Mouse (Mus musculus): Measurements from ENCODE around the gene Cox10.

Gene Cox10

GRCm38 (mm10) chr11:64045041-64045440 is 34.2 kb downstream of the Cox10 start:
- DNase-seq: no peak

DNA sequence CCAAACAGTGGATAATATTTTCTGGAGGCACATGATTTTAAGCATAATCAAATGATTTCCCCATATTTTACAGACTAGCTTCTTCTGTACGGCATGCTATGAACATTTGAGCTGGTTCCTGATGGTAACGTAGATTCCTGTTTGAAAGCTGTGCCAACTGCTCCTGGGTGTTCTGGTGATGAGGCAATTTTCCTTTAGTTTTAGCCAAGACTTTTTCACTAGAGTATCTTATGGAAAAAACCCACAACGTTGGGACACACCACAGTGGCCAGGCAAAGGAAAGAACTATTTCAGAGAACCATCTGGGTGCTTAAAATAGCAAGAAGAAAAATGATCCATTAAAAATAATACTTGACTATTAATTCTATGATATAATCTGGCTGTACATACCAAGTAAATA is 35.2 kb downstream of the Cox10 start:
- peak; percentile 8 for DNase-seq

DNA sequence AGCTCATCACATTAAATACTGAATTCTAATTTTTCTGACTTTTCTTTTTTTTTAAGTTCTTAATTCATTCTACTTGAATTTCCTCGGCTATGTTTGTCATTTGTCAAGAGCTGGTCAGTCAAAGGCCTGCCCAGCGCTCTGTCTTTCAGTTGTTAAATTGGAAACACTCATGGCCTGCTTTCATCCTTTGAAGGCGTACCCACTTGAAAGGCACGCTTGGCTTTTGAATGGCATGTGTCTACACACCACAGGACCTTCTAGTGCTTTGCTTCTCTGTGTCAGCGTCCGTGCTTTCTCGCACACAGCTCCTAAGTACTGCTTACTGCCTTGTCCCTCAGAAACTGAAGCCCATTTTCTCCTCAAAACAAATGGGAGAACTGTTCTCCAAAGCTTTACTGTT is 38.0 kb downstream of the Cox10 start:
- DNase-seq: no peak

GRCm38 (mm10) chr11:64039600-64039999 is 39.7 kb downstream of the Cox10 start:
- DNase-seq: no peak

DNA sequence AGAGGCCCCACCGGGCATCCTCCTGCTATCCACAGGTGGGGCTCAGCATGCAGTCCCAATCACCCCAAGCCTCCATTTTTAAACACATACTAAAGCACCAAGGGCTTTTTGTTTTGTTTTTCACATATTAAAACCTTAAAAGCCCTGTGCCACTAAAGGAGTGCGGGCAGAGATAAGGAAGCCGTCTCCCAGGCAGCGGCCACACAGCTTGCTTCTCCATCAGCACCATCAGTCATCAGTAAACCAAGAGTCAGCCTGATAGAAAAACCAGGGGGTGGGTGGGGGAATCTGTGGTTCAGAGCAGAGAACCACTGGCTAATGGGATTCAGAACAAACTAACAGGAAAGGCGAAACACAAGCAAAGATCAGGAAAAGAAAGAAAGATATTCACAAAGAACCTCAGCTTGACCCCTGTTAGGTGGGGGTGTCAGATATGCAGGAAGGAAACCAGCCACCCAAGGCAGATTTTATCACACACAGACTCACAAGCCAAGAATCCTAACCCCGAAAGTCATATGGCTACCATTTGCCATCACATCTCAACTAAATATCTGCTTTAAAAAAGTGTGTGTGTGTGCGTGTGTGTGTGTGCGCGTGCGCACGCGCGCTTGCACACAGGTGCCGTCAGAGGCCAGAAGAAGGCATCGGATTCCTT is 41.7 kb downstream of the Cox10 start:
- no peak for DNase-seq

DNA sequence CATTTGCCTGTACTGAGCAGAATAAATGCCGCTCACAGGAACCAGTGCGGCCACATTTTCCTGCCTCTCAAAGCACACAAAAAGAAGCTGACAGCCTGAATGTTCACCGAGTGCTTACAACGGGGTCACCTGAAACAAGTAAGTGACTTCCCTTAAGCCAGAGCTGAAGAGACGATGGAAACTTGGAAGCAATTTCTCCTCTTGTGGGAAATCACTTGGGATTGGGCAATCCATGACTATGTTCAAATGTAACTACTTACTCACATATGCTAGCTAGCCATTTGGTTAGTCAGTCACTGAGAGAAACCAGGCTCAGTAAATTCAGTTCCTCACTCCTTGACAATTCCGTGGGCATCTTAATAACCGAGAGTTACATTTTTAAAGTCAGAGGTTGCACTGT is 43.0 kb downstream of the Cox10 start:
- DNase-seq: no peak

GRCm38 (mm10) chr11:64035709-64036108 is 43.6 kb downstream of the Cox10 start:
- no peak for DNase-seq

DNA sequence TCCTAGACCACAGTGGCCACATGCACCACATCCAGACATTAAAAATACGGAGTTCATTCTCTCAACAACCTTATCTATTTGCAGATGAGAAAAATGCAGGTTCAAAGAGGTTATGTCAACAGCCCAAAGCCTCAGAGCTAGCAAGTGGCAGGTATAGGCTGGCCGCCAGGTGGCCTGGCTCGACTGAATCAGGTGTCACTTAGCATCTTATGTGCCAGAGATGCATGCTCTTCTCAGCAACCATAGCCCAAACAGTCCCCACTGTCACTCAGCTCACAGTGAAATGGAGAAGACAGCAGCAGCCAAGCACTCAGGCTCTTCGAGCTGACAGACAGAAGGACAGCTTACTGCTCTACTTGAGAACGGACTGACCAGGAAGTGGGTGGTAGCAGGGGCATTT is 44.6 kb downstream of the Cox10 start:
- DNase-seq: no peak

DNA sequence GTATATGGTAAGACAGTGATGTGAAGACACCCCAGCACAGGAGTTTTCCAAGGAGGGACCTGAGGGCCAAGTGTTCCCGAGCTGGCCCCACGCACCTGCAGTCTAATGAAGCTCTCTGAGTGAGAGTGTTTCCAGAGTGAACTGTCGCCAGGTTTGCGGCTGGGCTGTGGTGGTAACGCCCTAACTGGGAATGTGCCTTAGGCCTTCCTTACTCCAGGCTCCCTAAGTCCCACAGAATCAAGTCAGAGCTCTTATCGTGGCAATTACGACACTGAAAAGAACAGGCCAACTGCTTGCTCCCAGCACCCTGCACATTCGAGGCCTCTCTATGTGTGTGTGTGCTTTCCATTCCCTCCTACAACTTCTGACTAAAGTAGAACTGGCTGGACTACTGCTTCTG is 51.8 kb downstream of the Cox10 start:
- DNase-seq: no peak

- no peak for DNase-seq
Measured at GRCm38 (mm10) chr11:64025843-64026242, 53.4 kb downstream of the Cox10 start.

DNA sequence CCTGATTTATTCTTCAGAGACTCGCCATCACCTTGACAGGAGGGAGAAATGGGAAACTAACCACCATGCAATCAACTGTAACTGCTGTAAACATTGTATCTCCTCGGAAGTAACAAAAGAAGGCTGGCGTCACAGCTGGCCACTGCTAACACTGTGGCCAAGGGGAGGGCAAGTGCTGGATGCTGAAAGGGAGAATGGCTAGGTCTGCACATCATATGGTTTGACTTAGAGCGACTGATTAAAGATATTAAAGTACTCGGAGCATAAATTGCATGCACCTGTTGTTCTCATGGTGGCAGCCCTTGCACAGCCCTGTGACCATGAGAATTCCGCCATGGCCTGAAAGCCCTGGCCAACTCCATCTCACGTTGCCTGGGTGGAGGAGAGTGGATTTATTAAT is 54.7 kb downstream of the Cox10 start:
- DNase-seq: no peak

- DNase-seq: no peak
Measured at GRCm38 (mm10) chr11:64023380-64023981, 55.8 kb downstream of the Cox10 start.

- no peak for DNase-seq
Measured at GRCm38 (mm10) chr11:64022403-64023047, 56.7 kb downstream of the Cox10 start.

DNA sequence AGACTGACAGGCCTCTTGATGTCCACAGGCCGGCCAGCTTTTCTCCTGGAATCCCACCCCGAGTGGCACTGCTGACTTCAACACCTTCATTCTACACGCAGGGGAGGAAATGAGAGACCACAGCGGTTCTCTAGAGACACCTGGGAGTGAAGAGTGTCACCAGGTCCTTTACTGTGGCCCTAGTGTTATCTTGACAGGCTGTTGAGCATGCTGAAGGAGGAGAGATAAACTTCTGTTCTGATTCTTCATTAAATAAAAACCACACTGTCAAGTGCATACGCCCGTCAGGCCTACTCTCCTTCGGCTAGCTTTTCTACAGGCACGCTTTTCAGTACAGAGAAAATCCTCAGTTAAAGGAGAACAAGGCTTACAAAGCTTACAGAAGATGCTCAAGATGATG is 60.0 kb downstream of the Cox10 start:
- DNase-seq: no peak

GRCm38 (mm10) chr11:64018165-64018564 is 61.1 kb downstream of the Cox10 start:
- no peak for DNase-seq

GRCm38 (mm10) chr11:64015309-64015708 is 64.0 kb downstream of the Cox10 start:
- DNase-seq: no peak

DNA sequence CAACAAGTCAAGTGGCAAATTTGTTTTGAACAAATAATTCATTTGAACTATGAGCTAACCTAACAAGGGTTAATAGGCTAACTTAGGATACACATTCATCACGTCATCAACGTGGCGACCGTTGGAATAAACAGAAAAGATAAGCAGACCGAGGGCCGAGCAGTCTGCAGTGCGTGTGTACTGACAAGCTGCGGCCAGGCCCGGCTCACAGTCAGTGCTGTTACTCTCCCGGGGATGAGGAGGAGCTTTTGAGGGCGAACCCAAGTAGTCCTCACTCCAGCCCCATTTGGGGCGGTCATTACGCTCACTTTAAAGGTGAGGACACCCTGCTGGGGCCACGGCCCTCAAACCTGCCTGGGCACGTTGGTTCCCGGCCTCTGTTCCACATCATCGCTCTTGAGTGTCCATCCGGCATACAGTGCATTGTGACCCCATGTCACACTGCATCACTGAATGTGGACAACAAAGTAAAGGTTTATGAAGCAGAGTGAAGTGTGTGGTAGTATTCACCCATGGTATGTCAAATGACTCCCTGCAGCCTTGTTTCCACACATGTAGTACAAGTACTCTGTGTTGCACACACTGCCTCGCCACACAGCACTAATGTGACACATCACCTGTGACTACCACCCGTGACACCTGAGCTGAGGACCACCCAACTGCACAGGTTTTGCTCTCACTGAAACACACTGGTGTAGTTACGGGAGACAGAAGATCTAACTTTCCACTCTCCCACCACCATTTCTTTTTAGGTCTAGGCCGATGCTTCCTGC is 68.4 kb downstream of the Cox10 start:
- DNase-seq: no peak

DNA sequence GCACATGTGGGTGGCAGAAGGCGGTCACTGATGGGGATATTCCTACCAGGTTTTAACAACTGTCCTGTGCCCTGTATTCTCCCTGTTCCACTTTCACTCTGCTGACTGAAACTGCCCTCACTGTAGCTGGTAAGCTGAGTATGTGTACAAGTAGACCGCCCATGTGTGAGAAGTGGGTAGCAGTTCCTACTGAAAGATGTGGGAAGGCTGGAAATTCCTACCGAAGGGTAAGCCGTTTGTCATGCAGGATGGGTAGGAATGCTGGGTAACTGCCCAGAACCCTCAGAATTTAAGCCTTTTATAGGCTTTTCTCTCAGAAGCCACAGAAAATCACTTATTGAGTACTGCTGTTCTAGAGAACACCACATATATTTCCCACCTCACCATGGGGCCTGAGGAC is 75.1 kb downstream of the Cox10 start:
- DNase-seq: no peak

- DNase-seq: no peak
Measured at GRCm38 (mm10) chr11:64003484-64003883, 75.8 kb downstream of the Cox10 start.

DNA sequence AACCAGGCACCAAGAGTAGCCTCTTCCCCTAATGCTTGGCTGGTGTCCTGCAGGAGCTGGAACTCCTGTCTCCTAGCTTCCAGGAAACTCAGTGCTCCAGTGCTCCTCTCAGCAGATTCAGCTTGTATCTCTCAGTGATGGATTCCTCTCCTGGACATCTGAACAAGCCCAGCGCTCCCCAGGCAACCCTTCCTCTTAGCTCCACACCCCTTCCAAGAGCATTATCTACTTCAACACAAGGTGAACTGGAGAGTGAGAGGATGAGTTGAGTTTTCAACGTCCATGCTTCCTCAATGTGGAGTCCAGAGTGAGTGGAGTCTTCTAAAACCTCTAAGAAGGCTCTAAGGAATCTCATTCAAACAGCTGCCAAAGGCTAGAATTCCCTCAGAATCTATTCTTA is 76.6 kb downstream of the Cox10 start:
- DNase-seq: no peak

GRCm38 (mm10) chr11:64001111-64001510 is 78.2 kb downstream of the Cox10 start:
- no peak for DNase-seq

DNA sequence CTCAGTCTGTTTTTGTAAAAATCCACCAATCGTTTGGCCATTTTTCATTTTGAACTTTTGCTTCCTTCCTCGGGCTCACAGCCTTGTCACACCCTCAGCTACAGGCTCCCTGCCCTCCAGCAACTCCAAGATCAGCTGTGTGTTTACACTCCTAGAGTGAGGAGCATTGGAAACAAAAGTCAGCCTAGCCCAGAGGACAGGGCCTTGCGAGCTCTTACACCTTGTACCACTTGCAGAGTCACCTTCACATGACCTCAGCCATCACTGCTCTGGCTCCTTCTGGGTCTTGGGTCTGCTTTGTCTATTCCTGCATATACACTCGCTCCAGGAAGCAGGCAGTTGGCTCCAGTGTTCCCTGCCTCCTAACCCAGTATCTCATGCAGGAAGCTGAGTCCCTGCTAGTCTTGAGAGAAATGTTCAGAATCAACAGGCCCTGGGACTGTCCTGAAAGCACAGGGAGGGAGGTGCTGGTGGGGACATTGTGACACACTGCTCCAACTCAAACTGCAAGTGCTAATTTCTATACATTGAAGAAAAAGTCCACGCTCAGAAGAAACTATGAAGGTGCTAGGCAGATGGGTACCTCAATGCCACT is 79.0 kb downstream of the Cox10 start:
- DNase-seq: no peak

DNA sequence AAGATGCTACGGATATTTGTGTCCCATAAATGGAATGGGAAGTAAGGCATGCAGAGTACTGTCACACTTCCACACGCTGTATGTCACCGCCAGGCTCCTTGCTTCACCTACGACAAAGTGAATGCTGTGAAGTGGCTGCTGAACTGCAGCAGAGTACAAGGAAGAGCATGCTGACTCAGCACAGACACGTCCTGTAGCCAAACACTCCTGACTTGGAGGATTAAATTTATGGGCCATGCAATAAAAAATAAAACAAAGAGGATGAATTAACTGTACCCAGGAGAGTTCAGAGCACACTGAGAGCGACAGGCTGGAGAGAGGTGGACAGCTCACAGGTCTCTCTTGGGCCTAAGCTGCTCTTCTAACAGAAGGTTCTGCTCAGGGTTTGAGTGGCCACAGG is 79.8 kb downstream of the Cox10 start:
- DNase-seq: no peak
